Mouse (Mus musculus) limb, embryonic 14.5 days (tissue): ENCODE results near the gene Hes1. TPM values are rescaled to one million over a fixed set of nuclear protein-coding genes. Genes with fewer than 3 reads are reported as not detected.
A peak's percentile ranks its signal among the peaks of the same experiment; 100 is the strongest.
"Not testable (repeated sequence)": the region's sequence is repeated elsewhere in the genome, so short reads cannot be mapped to it uniquely, and the experiment has no call there.

Experiments
- ATAC-seq: fragments of 200-750 bp; cut with Nextera tagmentation; 2 replicates; pipeline ENCODE4 v1.8.0; 2017; ENCODE audit warnings: low read depth, moderate number of reproducible peaks, moderate TSS enrichment; ENCODE audit not compliant: low FRiP score
- DNase-seq: peaks from one replicate; pipeline ENCODE4 v3.0.0-alpha.2; 2015; ENCODE audit warnings: low spot score
- H3K27ac ChIP-seq: fragments of 300-500 bp; sonication (generic); replicated peaks from 2 replicates; pipeline ENCODE4 v1.5.1; 2014; ENCODE audit warnings: low read depth, mild to moderate bottlenecking, low read length, moderate library complexity, mixed read lengths
- H3K27me3 ChIP-seq: fragments of 300-500 bp; sonication (generic); 2 replicates; pipeline ENCODE4 v1.6.1; 2014; ENCODE audit warnings: low read length, mixed read lengths; ENCODE audit not compliant: control insufficient read depth, insufficient read depth
- H3K36me3 ChIP-seq: fragments of 300-500 bp; sonication (generic); 2 replicates; pipeline ENCODE4 v1.6.1; 2014; ENCODE audit warnings: mild to moderate bottlenecking, low read length, moderate library complexity, mixed read lengths; ENCODE audit not compliant: control insufficient read depth, insufficient read depth
- H3K4me1 ChIP-seq: fragments of 300-500 bp; sonication (generic); 2 replicates; pipeline ENCODE4 v1.6.1; 2014; ENCODE audit warnings: antibody characterized with exemption, low read length, mixed read lengths; ENCODE audit not compliant: control insufficient read depth, insufficient read depth
- H3K4me2 ChIP-seq: fragments of 300-500 bp; sonication (generic); replicated peaks from 2 replicates; pipeline ENCODE4 v1.6.1; 2014; ENCODE audit warnings: low read depth, mild to moderate bottlenecking, low read length, moderate library complexity; ENCODE audit not compliant: severe bottlenecking
- H3K4me3 ChIP-seq: fragments of 300-500 bp; sonication (generic); replicated peaks from 2 replicates; pipeline ENCODE4 v1.5.1; 2014; ENCODE audit warnings: low read length
- H3K9ac ChIP-seq: fragments of 300-500 bp; sonication (generic); 2 replicates; pipeline ENCODE4 v1.6.1; 2014; ENCODE audit warnings: mild to moderate bottlenecking, low read depth, low read length, moderate library complexity; ENCODE audit not compliant: severe bottlenecking
- H3K9me3 ChIP-seq: fragments of 300-500 bp; sonication (generic); 2 replicates; pipeline ENCODE4 v1.6.1; 2016; ENCODE audit warnings: low read length; ENCODE audit not compliant: control insufficient read depth
- POLR2A ChIP-seq: fragments of 200-500 bp; IDR thresholded peaks from 2 replicates; pipeline ENCODE4 v1.8.0; 2012; ENCODE audit warnings: inconsistent platforms, mild to moderate bottlenecking, moderate library complexity, borderline replicate concordance; ENCODE audit not compliant: insufficient read depth, insufficient read length; ENCODE audit errors: extremely low read depth
- WGBS: fragments of 180-500 bp; shearing (Covaris S2); extraction: QIAGEN DNeasy Blood & Tissue Kit; methylation state at CpG from one replicate; pipeline ENCODE4 v1.1.7; 2014; 5-methylcytosine and 5-hydroxymethylcytosine counted together
- polyA plus RNA-seq, 2 experiments: library from polyadenylated mRNA; depleted of rRNA in 1 of 2; stranded (reverse) in 1 of 2; unstranded in 1 of 2; fragments of >200 nt; fragmentation: Nextera tagmentation in 1 of 2; extraction: Ambion mirVana in 1 of 2; gene quantifications; 2 replicates each; pipeline versions ENCODE4 v1.2.1 to v1.2.3; 2012 to 2014

Gene Hes1
- polyA plus RNA-seq, 2 experiments, result 71.9 to 143 TPM

DNA sequence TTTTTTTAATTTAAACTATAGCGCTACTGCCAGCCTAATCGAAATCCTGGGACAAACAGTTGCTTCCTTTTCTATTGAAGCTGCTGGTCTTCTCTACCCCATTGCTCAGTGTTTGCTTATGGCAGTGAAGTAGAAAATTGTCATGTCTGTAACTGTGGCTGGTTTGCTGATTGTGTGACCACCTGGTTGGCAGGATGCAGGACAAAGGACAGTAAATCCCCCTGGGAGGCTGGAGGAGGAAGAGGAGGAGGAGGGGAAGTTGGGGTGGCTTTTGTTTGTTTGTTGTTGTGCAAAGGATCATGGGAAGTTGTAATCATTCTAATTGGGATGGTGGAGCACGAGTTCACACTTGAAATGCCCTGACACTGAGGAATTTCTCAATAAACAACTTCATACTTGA lies 38.8 kb downstream of the Hes1 start:
- H3K9me3 ChIP-seq, result no peaks in the 10 kb centered on the region
- H3K4me1 ChIP-seq, result peaks cover 17% of the 10 kb centered on the region
- ATAC-seq (no peak), DNase-seq (peak; percentile 11)
- peak overlapping the region; percentile 4 for H3K4me2 ChIP-seq
- H3K27ac ChIP-seq, result no peak overlapping the region; the same call in 1 of the 2 replicates
- 14% methylated on average over 3 of the region's 3 CpGs for WGBS
- H3K9ac ChIP-seq, result no peak overlapping the region
- H3K27me3 ChIP-seq, result no peaks in the 10 kb centered on the region
- TF ChIP-seq POLR2A, result no peak
- H3K4me3 ChIP-seq, result no peak overlapping the region
- no peaks in the 10 kb centered on the region for H3K36me3 ChIP-seq

DNA sequence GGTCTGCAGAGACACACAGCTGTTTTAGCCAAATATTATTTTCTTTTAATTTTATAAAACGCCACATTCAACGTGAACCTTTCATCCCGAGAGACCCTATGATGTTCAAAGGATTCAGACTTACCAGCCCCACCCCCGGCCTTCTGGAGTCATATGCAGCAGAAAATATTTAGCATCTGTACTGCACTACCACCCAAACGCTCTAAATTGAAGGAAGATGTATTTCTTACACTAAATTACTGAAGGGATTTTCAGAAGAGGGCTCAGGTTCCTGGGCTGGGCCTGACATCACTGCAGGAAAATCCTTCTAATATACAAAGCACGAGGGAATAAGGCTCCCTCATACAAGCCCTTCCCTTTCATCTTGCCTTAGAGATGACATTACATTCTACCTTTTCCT lies 39.3 kb downstream of the Hes1 start:
- no peak overlapping the region for H3K9ac ChIP-seq
- H3K27ac ChIP-seq, result no peak overlapping the region
- DNase-seq, result peak; percentile 24
- peak overlapping the region; percentile 4; the same call in 1 of the 2 replicates for H3K4me2 ChIP-seq
- no peaks in the 10 kb centered on the region for H3K9me3 ChIP-seq
- peaks cover 17% of the 10 kb centered on the region for H3K4me1 ChIP-seq
- H3K27me3 ChIP-seq, result no peaks in the 10 kb centered on the region
- 17% methylated on average over 6 of the region's 6 CpGs for WGBS
- no peak for ATAC-seq
- H3K4me3 ChIP-seq, result no peak overlapping the region
- no peak for TF ChIP-seq POLR2A
- H3K36me3 ChIP-seq, result no peaks in the 10 kb centered on the region

DNA sequence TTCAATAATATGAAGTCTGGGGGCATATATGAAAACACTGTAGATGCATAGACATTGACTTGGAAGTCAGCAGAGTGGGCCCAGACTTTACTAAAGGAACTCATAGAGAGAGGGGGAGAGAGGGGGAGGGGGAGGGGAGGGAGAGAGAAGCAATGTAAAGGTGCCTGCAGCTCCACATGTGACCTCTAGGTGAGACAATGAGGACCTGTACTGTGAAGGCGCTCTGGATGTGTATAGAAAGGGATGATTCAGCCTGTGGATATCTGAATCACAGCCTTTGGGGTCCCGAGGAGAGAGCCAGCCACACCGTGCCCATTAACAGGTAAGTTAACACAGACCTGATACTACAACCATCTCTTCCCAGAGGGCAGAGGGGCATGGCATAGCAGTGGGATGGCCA lies 40.2 kb downstream of the Hes1 start:
- H3K4me2 ChIP-seq, result no peak overlapping the region
- H3K4me1 ChIP-seq, result peaks cover 17% of the 10 kb centered on the region
- H3K27ac ChIP-seq, result no peak overlapping the region
- WGBS, result 84% methylated on average over 3 of the region's 3 CpGs
- H3K9me3 ChIP-seq, result peaks cover under 1% of the 10 kb centered on the region; the same call in 1 of the 2 replicates
- H3K27me3 ChIP-seq, result no peaks in the 10 kb centered on the region
- H3K36me3 ChIP-seq, result no peaks in the 10 kb centered on the region
- no peak for DNase-seq
- ATAC-seq, result no peak
- H3K4me3 ChIP-seq, result no peak overlapping the region
- no peak overlapping the region for H3K9ac ChIP-seq
- no peak for TF ChIP-seq POLR2A

DNA sequence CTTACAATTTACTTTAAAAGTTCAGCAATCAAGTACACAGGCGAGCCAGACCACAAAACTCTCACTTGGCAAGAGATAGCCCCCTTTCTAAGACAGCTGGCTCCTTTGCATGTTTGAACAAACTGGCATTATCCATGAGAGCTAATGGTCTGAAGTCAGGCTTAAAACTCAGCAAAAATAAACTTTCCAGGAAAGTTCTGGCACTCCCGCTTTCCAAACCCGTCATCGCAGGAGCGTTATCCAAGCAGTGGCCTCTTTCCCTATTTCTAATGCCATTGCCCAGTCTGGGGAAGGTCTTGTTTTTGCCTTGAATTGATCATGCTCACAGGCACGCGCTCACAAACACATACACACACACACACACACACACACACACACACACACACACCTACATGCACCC lies 41.3 kb downstream of the Hes1 start:
- TF ChIP-seq POLR2A, result no peak
- 91% methylated on average over 7 of the region's 7 CpGs for WGBS
- no peak for DNase-seq

DNA sequence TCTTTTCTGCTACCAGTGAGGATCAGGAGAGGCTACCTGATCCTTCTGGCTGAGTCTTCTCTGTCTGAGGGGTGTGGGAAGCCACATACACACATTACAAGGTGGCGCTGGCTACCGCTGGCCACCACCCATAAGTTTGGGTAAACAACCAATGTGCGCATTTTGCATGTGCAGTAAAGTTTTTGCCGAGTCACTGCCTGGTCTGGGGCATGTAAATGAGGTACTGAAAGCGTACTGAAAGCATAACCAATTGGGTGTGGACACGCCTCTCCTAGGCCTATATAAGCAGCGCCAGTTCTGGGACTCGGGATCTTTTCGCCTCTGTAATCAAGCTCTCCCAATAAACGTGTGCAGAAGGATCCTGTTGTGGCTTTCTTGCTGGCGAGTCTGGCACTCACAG lies 44.0 kb downstream of the Hes1 start:
- H3K27me3 ChIP-seq, DNase-seq, H3K36me3 ChIP-seq, H3K9ac ChIP-seq, H3K4me1 ChIP-seq, H3K27ac ChIP-seq, H3K4me2 ChIP-seq, ATAC-seq, H3K4me3 ChIP-seq: not testable (repeated sequence)
- peaks cover 15% of the 10 kb centered on the region for H3K9me3 ChIP-seq
- 79% methylated on average over 11 of the region's 11 CpGs for WGBS

More for the DNA sequence above, 41.3 kb downstream of the Hes1 start:
- Histone ChIP-seq H3K27ac (no peak overlapping the region), H3K4me2 (no peak overlapping the region), H3K9ac (no peak overlapping the region), H3K27me3 (no peaks in the 10 kb centered on the region), H3K4me3 (no peak overlapping the region), H3K9me3 (peaks cover 12% of the 10 kb centered on the region), H3K4me1 (peaks cover 17% of the 10 kb centered on the region), H3K36me3 (no peaks in the 10 kb centered on the region)
- no peak for ATAC-seq

DNA sequence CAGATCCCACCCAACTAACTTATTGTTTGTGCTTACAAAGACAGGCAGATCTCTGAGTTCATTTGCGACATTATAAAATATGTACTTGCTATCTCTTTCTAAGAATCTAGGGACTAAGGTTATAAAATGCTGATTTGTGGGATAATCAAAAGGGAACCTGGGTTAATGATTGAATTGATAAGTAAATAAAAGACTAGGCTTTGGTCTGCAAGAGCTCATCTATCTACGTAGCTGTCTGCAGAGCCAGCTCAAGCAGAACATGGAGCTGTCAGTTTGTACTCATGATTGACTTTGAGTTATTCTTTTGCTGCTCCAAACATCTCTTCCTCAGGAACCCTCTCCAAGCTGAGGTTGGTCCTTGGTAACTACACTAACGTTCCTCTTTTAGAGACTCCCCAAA lies 46.3 kb downstream of the Hes1 start:
- no peak for ATAC-seq
- Histone ChIP-seq H3K4me2 (no peak overlapping the region), H3K27me3 (no peaks in the 10 kb centered on the region), H3K36me3 (no peaks in the 10 kb centered on the region), H3K27ac (no peak overlapping the region), H3K9me3 (peaks cover 15% of the 10 kb centered on the region), H3K4me3 (no peak overlapping the region), H3K4me1 (peaks cover 9% of the 10 kb centered on the region; the same call in 1 of the 2 replicates), H3K9ac (no peak overlapping the region)
- no peak for TF ChIP-seq POLR2A
- DNase-seq, result no peak
- WGBS, result 96% methylated on average over 3 of the region's 3 CpGs
